Mouse (Mus musculus) lung, adult 2 months (tissue): ENCODE results near the gene Npff. TPM values are rescaled to one million over a fixed set of nuclear protein-coding genes. Genes with fewer than 3 reads are reported as not detected.
A peak's percentile ranks its signal among the peaks of the same experiment; 100 is the strongest.

Source experiments
- DNase-seq: peaks from one replicate; pipeline ENCODE4 v3.0.0; 2022
- H3K4me1 ChIP-seq: fragments of 200-500 bp; 2 replicates; pipeline ENCODE4 v1.6.1; 2011; ENCODE audit warnings: low read length; ENCODE audit not compliant: control insufficient read depth, insufficient read depth
- H3K4me3 ChIP-seq: fragments of 200-500 bp; replicated peaks from 2 replicates; pipeline ENCODE3; 2011; ENCODE audit warnings: low read depth, mild to moderate bottlenecking, control low read depth, low read length; ENCODE audit errors: extremely low read depth
- CTCF ChIP-seq: fragments of 200-500 bp; IDR thresholded peaks from 2 replicates; pipeline ENCODE4 v1.5.1; 2011; ENCODE audit warnings: mild to moderate bottlenecking, low read length, control low read depth; ENCODE audit not compliant: insufficient read depth
- POLR2A ChIP-seq: fragments of 200-500 bp; IDR thresholded peaks from 2 replicates; pipeline ENCODE4 v1.6.1; 2011; ENCODE audit warnings: low read depth, mild to moderate bottlenecking, control low read depth, low read length, borderline replicate concordance; ENCODE audit errors: extremely low read depth
- WGBS: fragments of 180-500 bp; shearing (Covaris S2); methylation state at CpG from one replicate; pipeline ENCODE4 v1.1.7; 2018; 5-methylcytosine and 5-hydroxymethylcytosine counted together
- polyA plus RNA-seq: library from polyadenylated mRNA; depleted of rRNA; stranded (reverse); fragments of >200 nt; gene quantifications from 2 replicates; pipeline ENCODE4 v1.2.3, GENCODE M21; 2012

Gene Npff
- polyA plus RNA-seq, 1 experiment: 11.0 TPM

- no peak for TF ChIP-seq CTCF
- TF ChIP-seq POLR2A: no peak
- peaks cover 8% of the 10 kb centered on the region for H3K4me1 ChIP-seq
- H3K4me3 ChIP-seq: no peak overlapping the region
- DNase-seq: no peak
- 86% methylated on average over 2 of the region's 2 CpGs for WGBS
Measured at GRCm38 (mm10) chr15:102515261-102515660, 9.5 kb downstream of the Npff start.

- WGBS: 78% methylated on average over 3 of the region's 3 CpGs
- TF ChIP-seq POLR2A (no peak), CTCF (no peak)
- no peak overlapping the region for H3K4me3 ChIP-seq
Measured at GRCm38 (mm10) chr15:102513004-102513403, 11.7 kb downstream of the Npff start.

GRCm38 (mm10) chr15:102512471-102512870 is 12.3 kb downstream of the Npff start:
- TF ChIP-seq POLR2A (no peak), CTCF (no peak)
- no peak for DNase-seq
- peaks cover 4% of the 10 kb centered on the region; the same call in 1 of the 2 replicates for H3K4me1 ChIP-seq
- no peak overlapping the region for H3K4me3 ChIP-seq

More at GRCm38 (mm10) chr15:102513004-102513403, 11.7 kb downstream of the Npff start:
- peaks cover 4% of the 10 kb centered on the region; the same call in 1 of the 2 replicates for H3K4me1 ChIP-seq
- DNase-seq: no peak

GRCm38 (mm10) chr15:102512010-102512409 is 12.7 kb downstream of the Npff start:
- TF ChIP-seq CTCF (no peak), POLR2A (no peak)
- H3K4me1 ChIP-seq: peaks cover 4% of the 10 kb centered on the region; the same call in 1 of the 2 replicates
- no peak for DNase-seq
- WGBS: 58% methylated on average over 5 of the region's 5 CpGs
- no peak overlapping the region for H3K4me3 ChIP-seq

GRCm38 (mm10) chr15:102511285-102511833 is 13.4 kb downstream of the Npff start:
- peaks cover 2% of the 10 kb centered on the region; the same call in 1 of the 2 replicates for H3K4me1 ChIP-seq
- WGBS: 31% methylated on average over 6 of the region's 6 CpGs
- no peak for DNase-seq
- TF ChIP-seq CTCF (no peak), POLR2A (no peak)
- no peak overlapping the region for H3K4me3 ChIP-seq

- H3K4me3 ChIP-seq: peak overlapping the region; percentile 66
- DNase-seq: peak; percentile 80
- no peak for TF ChIP-seq CTCF
- TF ChIP-seq POLR2A: no peak
- H3K4me1 ChIP-seq: no peaks in the 10 kb centered on the region
- 3% methylated on average over 34 of the region's 34 CpGs for WGBS
Measured at GRCm38 (mm10) chr15:102510590-102511284, 14.0 kb downstream of the Npff start.

GRCm38 (mm10) chr15:102510110-102510509 is 14.6 kb downstream of the Npff start:
- Histone ChIP-seq H3K4me3 (peak overlapping the region; percentile 66), H3K4me1 (no peaks in the 10 kb centered on the region)
- no peak for DNase-seq
- TF ChIP-seq CTCF (no peak), POLR2A (no peak)
- 13% methylated on average over 9 of the region's 9 CpGs for WGBS

GRCm38 (mm10) chr15:102508336-102508735 is 16.4 kb downstream of the Npff start:
- no peak for TF ChIP-seq POLR2A
- TF ChIP-seq CTCF: no peak
- H3K4me3 ChIP-seq: no peak overlapping the region
- 69% methylated on average over 3 of the region's 3 CpGs for WGBS
- DNase-seq: no peak
- no peaks in the 10 kb centered on the region for H3K4me1 ChIP-seq

GRCm38 (mm10) chr15:102507561-102507960 is 17.2 kb downstream of the Npff start:
- TF ChIP-seq CTCF: no peak
- no peak for TF ChIP-seq POLR2A
- DNase-seq: no peak
- H3K4me1 ChIP-seq: no peaks in the 10 kb centered on the region
- H3K4me3 ChIP-seq: no peak overlapping the region

- H3K4me3 ChIP-seq: no peak overlapping the region
- 86% methylated on average over 1 of the region's 1 CpGs for WGBS
- DNase-seq: no peak
- TF ChIP-seq CTCF (no peak), POLR2A (no peak)
- no peaks in the 10 kb centered on the region for H3K4me1 ChIP-seq
Measured at GRCm38 (mm10) chr15:102506864-102507263, 17.9 kb downstream of the Npff start.
